Mouse (Mus musculus) bone marrow, adult 2 months (tissue): ENCODE measurements at regions not wholly inside any gene's neighbourhood (a gene's known extent, or its start where the extent isn't known, plus 50 kb on each side); places are given as distances from the start of the nearest gene placed in this dataset.

Source experiments
- CTCF ChIP-seq: fragments of 200-500 bp; IDR thresholded peaks from 2 replicates; pipeline ENCODE4 v1.5.1; 2011; ENCODE audit warnings: low read length, control low read depth; ENCODE audit not compliant: control insufficient read depth, insufficient read depth
- POLR2A ChIP-seq: fragments of 200-500 bp; IDR thresholded peaks from 2 replicates; pipeline ENCODE4 v1.6.1; 2011; ENCODE audit warnings: low read depth, mild to moderate bottlenecking, control low read depth, low read length, borderline replicate concordance; ENCODE audit not compliant: control insufficient read depth

- TF ChIP-seq CTCF, result no peak
- TF ChIP-seq POLR2A, result no peak
Observed at GRCm38 (mm10) chr11:18581997-18582780, 436.6 kb downstream of the Meis1 start.
